Mouse (Mus musculus) bone marrow, adult 2 months (tissue): Measurements from ENCODE around the gene Mon2.

Experiments
- CTCF ChIP-seq: fragments of 200-500 bp; IDR thresholded peaks from 2 replicates; pipeline ENCODE4 v1.5.1; 2011; ENCODE audit warnings: low read length, control low read depth; ENCODE audit not compliant: control insufficient read depth, insufficient read depth
- POLR2A ChIP-seq: fragments of 200-500 bp; IDR thresholded peaks from 2 replicates; pipeline ENCODE4 v1.6.1; 2011; ENCODE audit warnings: low read depth, mild to moderate bottlenecking, control low read depth, low read length, borderline replicate concordance; ENCODE audit not compliant: control insufficient read depth

DNA sequence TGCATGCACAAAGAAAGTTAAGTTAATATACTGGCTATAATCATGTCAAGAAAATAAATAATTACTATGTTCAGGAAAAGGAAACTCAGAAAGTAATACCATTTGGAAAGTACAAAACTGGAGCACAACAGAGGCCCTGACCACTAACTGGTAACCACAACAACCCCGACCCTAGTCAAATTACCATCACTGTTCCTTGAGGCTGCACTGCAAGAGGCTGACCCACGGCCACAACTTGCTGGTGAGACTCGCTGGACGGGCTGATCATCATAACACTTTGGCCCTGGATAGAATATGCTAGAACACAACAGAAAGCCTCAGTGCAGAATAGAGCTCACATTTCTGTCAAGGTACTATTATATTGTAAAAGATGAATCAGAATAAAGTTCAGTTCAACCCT lies 47.4 kb downstream of the Mon2 start:
- TF ChIP-seq POLR2A (no peak), CTCF (no peak)
